Mouse (Mus musculus) limb, embryonic 15.5 days (tissue): ENCODE measurements around the gene Mpp3. TPM values are rescaled to one million over a fixed set of nuclear protein-coding genes. Genes with fewer than 3 reads are reported as not detected.

Experiments used
- ATAC-seq: fragments of 200-750 bp; cut with Nextera tagmentation; 2 replicates; pipeline ENCODE4 v1.8.0; 2017; ENCODE audit warnings: low read depth, moderate TSS enrichment; ENCODE audit not compliant: insufficient number of reproducible peaks, low FRiP score, low TSS enrichment
- H3K27ac ChIP-seq: fragments of 300-500 bp; sonication (generic); 2 replicates; pipeline ENCODE4 v1.5.1; 2015; ENCODE audit warnings: moderate library complexity, mild to moderate bottlenecking, inconsistent platforms
- H3K27me3 ChIP-seq: fragments of 300-500 bp; sonication (generic); 2 replicates; pipeline ENCODE4 v1.6.1; 2015; ENCODE audit warnings: inconsistent platforms
- H3K36me3 ChIP-seq: fragments of 300-500 bp; sonication (generic); 2 replicates; pipeline ENCODE4 v1.6.1; 2015; ENCODE audit warnings: inconsistent platforms
- H3K4me1 ChIP-seq: fragments of 300-500 bp; sonication (generic); 2 replicates; pipeline ENCODE4 v1.6.1; 2015; ENCODE audit warnings: inconsistent platforms
- H3K4me2 ChIP-seq: fragments of 300-500 bp; sonication (generic); 2 replicates; pipeline ENCODE4 v1.6.1; 2015; ENCODE audit warnings: mild to moderate bottlenecking, inconsistent platforms
- H3K4me3 ChIP-seq: fragments of 300-500 bp; sonication (generic); 2 replicates; pipeline ENCODE4 v1.5.1; 2015; ENCODE audit warnings: mild to moderate bottlenecking, inconsistent platforms
- H3K9ac ChIP-seq: fragments of 300-500 bp; sonication (generic); 2 replicates; pipeline ENCODE4 v1.6.1; 2015; ENCODE audit warnings: inconsistent platforms
- H3K9me3 ChIP-seq: fragments of 300-500 bp; sonication (generic); 2 replicates; pipeline ENCODE4 v1.6.1; 2016; ENCODE audit warnings: inconsistent platforms
- WGBS: fragments of 180-500 bp; shearing (Covaris S2); methylation state at CpG from one replicate; pipeline ENCODE4 v1.1.7; 2015; 5-methylcytosine and 5-hydroxymethylcytosine counted together
- polyA plus RNA-seq: library from polyadenylated mRNA; unstranded; fragments of >200 nt; fragmentation: Nextera tagmentation; extraction: Ambion mirVana; gene quantifications from 2 replicates; pipeline ENCODE4 v1.2.1, GENCODE M21; 2015

The Mpp3 gene
- polyA plus RNA-seq, 1 experiment from 2014 or later: 6.0 TPM

- no peaks in the 10 kb centered on the region for H3K27me3 ChIP-seq
- 83% methylated on average over 6 of the region's 6 CpGs for WGBS
- H3K4me2 ChIP-seq: no peak overlapping the region
- H3K9me3 ChIP-seq: no peaks in the 10 kb centered on the region
- H3K27ac ChIP-seq: no peak overlapping the region
- H3K4me3 ChIP-seq: no peak overlapping the region
- H3K9ac ChIP-seq: no peak overlapping the region
- ATAC-seq: no peak
- no peaks in the 10 kb centered on the region for H3K36me3 ChIP-seq
- H3K4me1 ChIP-seq: 0 out of 2 replicates have a peak, but pooled peaks cover 2% of the 10 kb centered on the region
Measured at GRCm38 (mm10) chr11:102037789-102038188, 9.5 kb upstream of the Mpp3 start.

- no peak overlapping the region for H3K9ac ChIP-seq
- 0 out of 2 replicates have a peak, but pooled peaks cover 2% of the 10 kb centered on the region for H3K4me1 ChIP-seq
- no peak for ATAC-seq
- no peak overlapping the region for H3K4me3 ChIP-seq
- H3K27ac ChIP-seq: no peak overlapping the region
- no peaks in the 10 kb centered on the region for H3K36me3 ChIP-seq
- 81% methylated on average over 7 of the region's 7 CpGs for WGBS
- H3K9me3 ChIP-seq: no peaks in the 10 kb centered on the region
- no peak overlapping the region for H3K4me2 ChIP-seq
- H3K27me3 ChIP-seq: no peaks in the 10 kb centered on the region
Measured at GRCm38 (mm10) chr11:102036336-102036735, 8.1 kb upstream of the Mpp3 start.

- Histone ChIP-seq H3K27ac (no peak overlapping the region), H3K27me3 (no peaks in the 10 kb centered on the region), H3K36me3 (no peaks in the 10 kb centered on the region), H3K9me3 (no peaks in the 10 kb centered on the region), H3K4me1 (0 out of 2 replicates have a peak, but pooled peaks cover 2% of the 10 kb centered on the region), H3K9ac (no peak overlapping the region), H3K4me3 (no peak overlapping the region), H3K4me2 (no peak overlapping the region)
- WGBS: 74% methylated on average over 5 of the region's 5 CpGs
- ATAC-seq: no peak
Measured at GRCm38 (mm10) chr11:102035456-102035960, 7.2 kb upstream of the Mpp3 start.

GRCm38 (mm10) chr11:102034887-102035286 lies 6.6 kb upstream of the Mpp3 start:
- Histone ChIP-seq H3K9me3 (no peaks in the 10 kb centered on the region), H3K27me3 (no peaks in the 10 kb centered on the region)
- WGBS: 57% methylated on average over 8 of the region's 8 CpGs

GRCm38 (mm10) chr11:102033055-102033591 lies 4.9 kb upstream of the Mpp3 start:
- H3K9ac ChIP-seq: no peak overlapping the region
- no peak overlapping the region for H3K4me2 ChIP-seq
- no peaks in the 10 kb centered on the region for H3K27me3 ChIP-seq
- H3K36me3 ChIP-seq: no peaks in the 10 kb centered on the region
- no peak overlapping the region for H3K4me3 ChIP-seq
- WGBS: 78% methylated on average over 12 of the region's 12 CpGs
- no peak overlapping the region for H3K27ac ChIP-seq
- no peaks in the 10 kb centered on the region for H3K4me1 ChIP-seq
- no peaks in the 10 kb centered on the region for H3K9me3 ChIP-seq
- ATAC-seq: no peak

More at GRCm38 (mm10) chr11:102034887-102035286, 6.6 kb upstream of the Mpp3 start:
- no peak overlapping the region for H3K4me2 ChIP-seq
- no peaks in the 10 kb centered on the region for H3K36me3 ChIP-seq
- H3K4me1 ChIP-seq: no peaks in the 10 kb centered on the region
- H3K9ac ChIP-seq: no peak overlapping the region
- no peak overlapping the region for H3K4me3 ChIP-seq
- no peak overlapping the region for H3K27ac ChIP-seq
- ATAC-seq: no peak

GRCm38 (mm10) chr11:102031149-102031548 lies 2.9 kb upstream of the Mpp3 start:
- no peak overlapping the region for H3K27ac ChIP-seq
- peaks cover 11% of the 10 kb centered on the region for H3K4me1 ChIP-seq
- H3K27me3 ChIP-seq: no peaks in the 10 kb centered on the region
- no peak overlapping the region for H3K9ac ChIP-seq
- 79% methylated on average over 7 of the region's 7 CpGs for WGBS
- H3K4me2 ChIP-seq: no peak overlapping the region
- H3K9me3 ChIP-seq: no peaks in the 10 kb centered on the region
- H3K4me3 ChIP-seq: no peak overlapping the region
- H3K36me3 ChIP-seq: no peaks in the 10 kb centered on the region
- ATAC-seq: no peak

- Histone ChIP-seq H3K27ac (no peak overlapping the region), H3K9me3 (no peaks in the 10 kb centered on the region), H3K4me3 (no peak overlapping the region), H3K36me3 (no peaks in the 10 kb centered on the region), H3K4me1 (peaks cover 14% of the 10 kb centered on the region), H3K27me3 (no peaks in the 10 kb centered on the region), H3K4me2 (no peak overlapping the region), H3K9ac (no peak overlapping the region)
- ATAC-seq: no peak
- WGBS: 40% methylated on average over 7 of the region's 7 CpGs
Measured at GRCm38 (mm10) chr11:102029966-102030365, 1.7 kb upstream of the Mpp3 start.

- Histone ChIP-seq H3K4me1 (peaks cover 14% of the 10 kb centered on the region), H3K27ac (no peak overlapping the region), H3K9me3 (no peaks in the 10 kb centered on the region), H3K4me2 (no peak overlapping the region), H3K36me3 (no peaks in the 10 kb centered on the region), H3K9ac (no peak overlapping the region), H3K4me3 (no peak overlapping the region), H3K27me3 (no peaks in the 10 kb centered on the region)
- no peak for ATAC-seq
- 86% methylated on average over 4 of the region's 4 CpGs for WGBS
Measured at GRCm38 (mm10) chr11:102029304-102029703, 1.0 kb upstream of the Mpp3 start.

GRCm38 (mm10) chr11:102027361-102028017 lies 772 bp downstream of the Mpp3 start:
- Histone ChIP-seq H3K4me2 (peak overlapping the region; percentile 94), H3K4me1 (peaks cover 14% of the 10 kb centered on the region), H3K9ac (0 out of 2 replicates have a peak overlapping the region, but pooled peaks have one; percentile 56), H3K9me3 (no peaks in the 10 kb centered on the region), H3K27me3 (no peaks in the 10 kb centered on the region), H3K36me3 (no peaks in the 10 kb centered on the region), H3K27ac (no peak overlapping the region), H3K4me3 (peak overlapping the region; percentile 73)
- ATAC-seq: no peak
- WGBS: 5% methylated on average over 12 of the region's 12 CpGs

GRCm38 (mm10) chr11:102026694-102027360 lies 1.4 kb downstream of the Mpp3 start:
- no peaks in the 10 kb centered on the region for H3K9me3 ChIP-seq
- H3K27me3 ChIP-seq: no peaks in the 10 kb centered on the region
- H3K27ac ChIP-seq: peak overlapping the region; percentile 33; the same call in 1 of the 2 replicates
- H3K4me3 ChIP-seq: peak overlapping the region; percentile 73
- H3K4me2 ChIP-seq: peak overlapping the region; percentile 94
- H3K36me3 ChIP-seq: 0 out of 2 replicates have a peak, but pooled peaks cover 2% of the 10 kb centered on the region
- peaks cover 14% of the 10 kb centered on the region for H3K4me1 ChIP-seq
- peak overlapping the region; percentile 56 for H3K9ac ChIP-seq
- WGBS: under 1% methylated on average over 54 of the region's 73 CpGs
- ATAC-seq: peak; percentile 83

- peak overlapping the region; percentile 56 for H3K9ac ChIP-seq
- no peak for ATAC-seq
- no peaks in the 10 kb centered on the region for H3K9me3 ChIP-seq
- WGBS: 3% methylated on average over 23 of the region's 23 CpGs
- H3K4me3 ChIP-seq: peak overlapping the region; percentile 73
- H3K27me3 ChIP-seq: no peaks in the 10 kb centered on the region
- H3K27ac ChIP-seq: no peak overlapping the region
- peaks cover 14% of the 10 kb centered on the region for H3K4me1 ChIP-seq
- H3K36me3 ChIP-seq: 0 out of 2 replicates have a peak, but pooled peaks cover 2% of the 10 kb centered on the region
- H3K4me2 ChIP-seq: peak overlapping the region; percentile 94
Measured at GRCm38 (mm10) chr11:102025991-102026660, 2.1 kb downstream of the Mpp3 start.
